Mouse (Mus musculus) forebrain, embryonic 15.5 days (tissue): ENCODE results near the gene Ckap4. TPM values are rescaled to one million over a fixed set of nuclear protein-coding genes. Genes with fewer than 3 reads are reported as not detected.

Experiments used
- ATAC-seq: fragments of 200-750 bp; cut with Nextera tagmentation; replicated peaks from 2 replicates; pipeline ENCODE4 v1.8.0; 2017; ENCODE audit warnings: mild to moderate bottlenecking, moderate TSS enrichment, moderate library complexity
- H3K27ac ChIP-seq: fragments of 300-500 bp; sonication (generic); replicated peaks from 2 replicates; pipeline ENCODE4 v1.5.1; 2015; ENCODE audit warnings: mild to moderate bottlenecking, inconsistent platforms
- H3K27me3 ChIP-seq: fragments of 300-500 bp; sonication (generic); 2 replicates; pipeline ENCODE4 v1.6.1; 2015; ENCODE audit warnings: inconsistent platforms
- H3K36me3 ChIP-seq: fragments of 300-500 bp; sonication (generic); 2 replicates; pipeline ENCODE4 v1.6.1; 2015; ENCODE audit warnings: mild to moderate bottlenecking, inconsistent platforms
- H3K4me1 ChIP-seq: fragments of 300-500 bp; sonication (generic); 2 replicates; pipeline ENCODE4 v1.6.1; 2015; ENCODE audit warnings: inconsistent platforms
- H3K4me2 ChIP-seq: fragments of 300-500 bp; sonication (generic); replicated peaks from 2 replicates; pipeline ENCODE4 v1.6.1; 2015; ENCODE audit warnings: mild to moderate bottlenecking, inconsistent platforms
- H3K4me3 ChIP-seq: fragments of 300-500 bp; sonication (generic); 2 replicates; pipeline ENCODE4 v1.5.1; 2015; ENCODE audit warnings: mild to moderate bottlenecking, inconsistent platforms
- H3K9ac ChIP-seq: fragments of 300-500 bp; sonication (generic); replicated peaks from 2 replicates; pipeline ENCODE4 v1.6.1; 2015; ENCODE audit warnings: mild to moderate bottlenecking, inconsistent platforms
- H3K9me3 ChIP-seq: fragments of 300-500 bp; sonication (generic); 2 replicates; pipeline ENCODE4 v1.6.1; 2016; ENCODE audit warnings: inconsistent platforms
- WGBS: fragments of 180-500 bp; shearing (Covaris S2); methylation state at CpG from one replicate; pipeline ENCODE4 v1.1.7; 2015; ENCODE audit warnings: mixed read lengths; 5-methylcytosine and 5-hydroxymethylcytosine counted together
- polyA plus RNA-seq: library from polyadenylated mRNA; unstranded; fragments of >200 nt; fragmentation: Nextera tagmentation; extraction: Ambion mirVana; gene quantifications from 2 replicates; pipeline ENCODE4 v1.2.1, GENCODE M21; 2015

Gene Ckap4
- polyA plus RNA-seq, 1 experiment from 2014 or later: 44.1 TPM

DNA sequence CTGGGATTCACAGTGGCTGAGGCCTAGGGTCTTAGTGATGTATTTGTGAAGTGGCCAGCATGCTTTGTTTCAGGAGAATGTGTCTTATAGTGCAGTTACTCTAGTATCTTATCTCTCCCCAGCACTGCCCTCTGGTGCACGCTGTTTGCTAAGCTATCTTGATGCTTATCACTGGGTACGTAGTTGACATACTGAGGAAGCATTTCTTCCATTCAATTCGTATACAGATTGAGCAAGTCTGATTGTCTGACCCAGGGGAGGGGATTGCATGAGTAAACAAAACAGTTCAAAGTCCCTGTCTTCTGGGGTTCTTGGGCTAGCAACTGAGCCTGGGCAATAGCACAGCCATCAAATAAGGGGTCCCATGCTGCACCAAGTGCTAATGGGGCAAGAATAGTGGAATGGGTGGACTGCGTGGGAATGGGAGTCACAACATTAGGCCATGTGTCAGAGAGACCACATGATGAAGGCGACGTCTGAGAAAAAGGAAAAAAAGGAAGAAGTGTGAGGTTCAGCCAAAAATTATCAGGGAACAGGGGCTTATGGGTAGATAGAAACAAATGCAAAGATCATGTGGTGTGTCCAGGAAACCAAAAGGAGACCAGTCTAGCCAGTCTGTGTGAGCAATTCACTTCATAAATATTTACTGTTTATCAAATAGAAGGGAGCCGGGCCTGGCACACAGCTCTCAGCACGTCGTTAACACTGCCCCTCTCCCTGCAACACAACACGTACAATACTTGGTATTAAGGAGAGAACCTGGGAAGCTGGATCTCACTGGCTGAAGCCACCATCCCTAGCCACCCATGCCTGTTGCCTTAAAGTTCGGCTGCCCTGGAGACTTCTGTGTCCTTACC is 9.2 kb upstream of the Ckap4 start:
- H3K27ac ChIP-seq: no peak overlapping the region
- no peak overlapping the region for H3K9ac ChIP-seq
- no peak overlapping the region for H3K4me3 ChIP-seq
- no peaks in the 10 kb centered on the region for H3K27me3 ChIP-seq
- 65% methylated on average over 11 of the region's 11 CpGs for WGBS
- no peaks in the 10 kb centered on the region for H3K36me3 ChIP-seq
- no peaks in the 10 kb centered on the region for H3K9me3 ChIP-seq
- no peak for ATAC-seq
- H3K4me1 ChIP-seq: no peaks in the 10 kb centered on the region
- no peak overlapping the region for H3K4me2 ChIP-seq

GRCm38 (mm10) chr10:84539651-84540050 is 5.8 kb upstream of the Ckap4 start:
- H3K9me3 ChIP-seq: no peaks in the 10 kb centered on the region
- no peak overlapping the region for H3K9ac ChIP-seq
- H3K4me3 ChIP-seq: no peak overlapping the region
- H3K36me3 ChIP-seq: no peaks in the 10 kb centered on the region
- 92% methylated on average over 6 of the region's 6 CpGs for WGBS
- 0 out of 2 replicates have a peak, but pooled peaks cover under 1% of the 10 kb centered on the region for H3K4me1 ChIP-seq
- no peak overlapping the region for H3K4me2 ChIP-seq
- no peak overlapping the region for H3K27ac ChIP-seq
- H3K27me3 ChIP-seq: no peaks in the 10 kb centered on the region
- no peak for ATAC-seq

GRCm38 (mm10) chr10:84535859-84536258 is 2.0 kb upstream of the Ckap4 start:
- Histone ChIP-seq H3K4me2 (no peak overlapping the region), H3K27ac (no peak overlapping the region), H3K9me3 (no peaks in the 10 kb centered on the region), H3K27me3 (no peaks in the 10 kb centered on the region), H3K9ac (no peak overlapping the region), H3K4me1 (peaks cover 29% of the 10 kb centered on the region), H3K4me3 (no peak overlapping the region), H3K36me3 (no peaks in the 10 kb centered on the region)
- ATAC-seq: no peak
- WGBS: 46% methylated on average over 4 of the region's 4 CpGs

- H3K9me3 ChIP-seq: no peaks in the 10 kb centered on the region
- H3K36me3 ChIP-seq: no peaks in the 10 kb centered on the region
- no peaks in the 10 kb centered on the region for H3K27me3 ChIP-seq
- H3K4me3 ChIP-seq: no peak overlapping the region
- H3K27ac ChIP-seq: no peak overlapping the region
- no peak overlapping the region for H3K9ac ChIP-seq
- peaks cover 33% of the 10 kb centered on the region for H3K4me1 ChIP-seq
- ATAC-seq: no peak
- no peak overlapping the region for H3K4me2 ChIP-seq
- 68% methylated on average over 5 of the region's 5 CpGs for WGBS
Measured at GRCm38 (mm10) chr10:84535458-84535857, 1.6 kb upstream of the Ckap4 start.

DNA sequence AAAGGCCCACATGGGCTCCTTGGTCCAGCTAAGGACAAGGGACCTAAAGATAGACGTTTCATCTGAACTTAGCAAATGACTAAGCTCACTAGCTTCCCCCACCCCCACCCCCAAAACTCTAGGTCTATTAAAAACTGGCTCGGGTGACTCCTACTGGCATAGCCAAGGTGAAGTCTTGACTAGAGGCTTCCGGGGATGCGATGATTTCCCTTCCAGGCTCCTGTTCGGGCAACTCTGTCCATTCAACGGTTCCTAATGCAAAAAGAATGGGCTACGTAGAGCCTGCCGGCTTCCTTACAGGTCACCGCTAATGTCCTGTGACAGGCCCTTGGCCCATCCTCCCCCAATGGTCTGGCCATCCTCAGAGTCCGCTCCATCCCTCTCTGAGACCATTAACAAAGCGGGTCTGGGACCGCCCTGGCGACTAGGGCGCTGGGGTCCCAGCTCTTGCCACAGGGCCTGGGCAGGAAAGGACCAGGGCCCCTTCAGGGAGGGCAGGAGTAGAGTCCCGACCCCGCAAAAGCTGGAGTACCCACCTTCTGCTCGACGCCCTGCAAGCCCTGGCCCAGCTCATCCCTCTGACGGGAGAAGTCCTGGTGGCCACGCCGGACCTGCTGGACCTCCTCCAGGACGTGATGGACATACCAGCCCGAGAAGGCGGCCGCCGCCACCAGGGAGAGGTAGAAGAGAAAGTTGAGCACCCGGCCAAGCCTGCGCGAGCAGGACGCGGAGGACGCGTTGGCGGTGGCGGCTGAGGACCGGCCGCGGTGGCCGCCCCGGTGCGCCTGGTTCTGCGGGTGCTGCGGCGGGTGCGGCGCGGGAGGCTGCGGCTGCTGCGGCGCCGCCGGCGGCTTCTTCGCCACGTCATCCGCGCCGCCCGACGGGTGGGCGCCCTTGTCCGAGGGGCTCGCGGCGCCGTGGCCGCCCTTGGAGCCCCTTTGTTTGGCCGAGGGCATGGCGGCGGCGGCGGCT is 665 bp downstream of the Ckap4 start:
- Histone ChIP-seq H3K27ac (peak overlapping the region; percentile 74), H3K9ac (peak overlapping the region; percentile 84), H3K4me2 (peak overlapping the region; percentile 64), H3K27me3 (no peaks in the 10 kb centered on the region), H3K9me3 (no peaks in the 10 kb centered on the region), H3K4me3 (peak overlapping the region; percentile 93), H3K4me1 (peaks cover 39% of the 10 kb centered on the region), H3K36me3 (peaks cover 5% of the 10 kb centered on the region; the same call in 1 of the 2 replicates)
- under 1% methylated on average over 59 of the region's 72 CpGs for WGBS
- peak; percentile 51 for ATAC-seq

DNA sequence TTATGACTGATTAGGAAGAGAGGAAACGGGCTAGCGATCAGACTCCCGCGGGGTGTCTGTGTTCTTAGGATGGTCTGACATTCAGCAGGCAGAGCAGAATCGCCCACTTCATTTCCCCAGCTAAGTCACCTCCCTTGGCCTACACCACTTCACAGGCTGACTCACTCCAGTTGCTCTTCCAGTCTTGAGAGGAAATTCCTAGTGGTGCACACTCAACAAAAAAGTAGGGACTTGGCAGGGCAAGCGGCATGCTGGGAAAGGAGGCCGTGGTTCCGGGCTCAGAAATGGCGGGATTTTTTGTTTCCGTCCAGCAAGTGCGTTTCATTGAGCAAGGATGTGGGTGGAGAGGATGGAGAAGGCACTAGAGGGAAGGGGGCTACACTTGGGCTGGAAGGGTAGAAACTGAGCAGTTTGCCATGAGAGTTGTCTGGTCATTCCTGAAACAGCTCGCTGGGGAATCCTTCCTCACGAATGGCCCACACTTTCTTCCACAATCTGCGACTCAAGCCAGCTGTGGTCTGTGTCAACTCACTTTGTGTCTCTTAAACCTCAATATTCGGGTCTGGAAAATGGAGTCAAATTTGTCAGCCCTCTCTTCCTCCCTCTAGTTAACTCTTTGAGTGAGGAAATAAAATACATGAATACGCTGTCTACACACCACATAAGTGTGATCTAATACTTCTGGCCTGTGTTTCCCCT is 1.5 kb downstream of the Ckap4 start:
- H3K27ac ChIP-seq: peak overlapping the region; percentile 14; the same call in 1 of the 2 replicates
- no peak overlapping the region for H3K9ac ChIP-seq
- peaks cover 39% of the 10 kb centered on the region for H3K4me1 ChIP-seq

DNA sequence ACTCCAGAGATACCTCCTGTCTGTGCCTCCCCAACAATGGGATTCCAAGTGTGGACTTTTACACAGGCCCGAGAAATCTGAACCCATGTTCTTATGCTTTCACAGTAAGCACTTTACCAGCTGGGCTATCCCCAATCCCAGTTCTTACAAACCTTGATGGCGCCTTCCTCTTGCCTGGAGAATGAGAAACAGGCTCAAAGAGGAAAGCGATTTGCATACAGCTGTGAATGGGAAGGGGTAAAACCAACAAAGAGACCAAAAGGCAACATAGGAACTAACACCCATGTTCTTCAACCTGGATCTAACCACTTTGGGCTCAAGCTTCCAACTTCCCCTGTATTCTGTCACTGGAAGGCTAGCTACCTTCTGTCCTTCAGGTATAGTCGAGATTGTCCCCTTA is 2.3 kb downstream of the Ckap4 start:
- H3K4me2 ChIP-seq: peak overlapping the region; percentile 64
- no peak for ATAC-seq
- no peaks in the 10 kb centered on the region for H3K27me3 ChIP-seq
- H3K4me1 ChIP-seq: peaks cover 39% of the 10 kb centered on the region
- H3K27ac ChIP-seq: peak overlapping the region; percentile 14; the same call in 1 of the 2 replicates
- H3K4me3 ChIP-seq: peak overlapping the region; percentile 93
- no peaks in the 10 kb centered on the region for H3K9me3 ChIP-seq
- WGBS: 75% methylated on average over 4 of the region's 4 CpGs
- H3K36me3 ChIP-seq: peaks cover 20% of the 10 kb centered on the region
- H3K9ac ChIP-seq: 0 out of 2 replicates have a peak overlapping the region, but pooled peaks have one; percentile 22

More for the DNA sequence above, 1.5 kb downstream of the Ckap4 start:
- Histone ChIP-seq H3K4me3 (peak overlapping the region; percentile 93), H3K4me2 (peak overlapping the region; percentile 64), H3K27me3 (no peaks in the 10 kb centered on the region), H3K9me3 (no peaks in the 10 kb centered on the region), H3K36me3 (peaks cover 14% of the 10 kb centered on the region)
- ATAC-seq: no peak
- WGBS: 69% methylated on average over 16 of the region's 16 CpGs

DNA sequence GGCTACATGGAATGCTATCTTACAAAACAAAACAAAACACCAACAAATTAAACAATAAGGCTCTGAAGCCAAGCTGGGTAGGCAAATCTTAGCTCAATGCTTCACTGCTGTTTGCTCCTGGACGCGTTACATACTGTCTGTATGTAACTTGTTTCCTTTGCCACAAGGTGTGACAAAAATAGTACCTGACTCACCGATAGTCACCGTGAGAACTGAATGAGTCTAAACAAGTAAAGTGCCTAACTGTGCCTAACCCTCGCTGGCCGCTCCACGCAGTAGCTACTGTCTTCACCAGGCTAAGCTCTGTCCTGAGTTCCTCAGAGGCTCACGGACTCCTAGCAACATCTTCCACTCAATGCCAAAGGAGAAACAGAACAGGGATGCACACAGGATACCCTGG is 3.5 kb downstream of the Ckap4 start:
- no peak for ATAC-seq
- Histone ChIP-seq H3K27ac (no peak overlapping the region), H3K9me3 (no peaks in the 10 kb centered on the region), H3K4me3 (0 out of 2 replicates have a peak overlapping the region, but pooled peaks have one; percentile 93), H3K4me1 (peaks cover 39% of the 10 kb centered on the region), H3K27me3 (no peaks in the 10 kb centered on the region), H3K36me3 (peaks cover 28% of the 10 kb centered on the region), H3K9ac (no peak overlapping the region), H3K4me2 (0 out of 2 replicates have a peak overlapping the region, but pooled peaks have one; percentile 64)
- WGBS: 87% methylated on average over 8 of the region's 8 CpGs

DNA sequence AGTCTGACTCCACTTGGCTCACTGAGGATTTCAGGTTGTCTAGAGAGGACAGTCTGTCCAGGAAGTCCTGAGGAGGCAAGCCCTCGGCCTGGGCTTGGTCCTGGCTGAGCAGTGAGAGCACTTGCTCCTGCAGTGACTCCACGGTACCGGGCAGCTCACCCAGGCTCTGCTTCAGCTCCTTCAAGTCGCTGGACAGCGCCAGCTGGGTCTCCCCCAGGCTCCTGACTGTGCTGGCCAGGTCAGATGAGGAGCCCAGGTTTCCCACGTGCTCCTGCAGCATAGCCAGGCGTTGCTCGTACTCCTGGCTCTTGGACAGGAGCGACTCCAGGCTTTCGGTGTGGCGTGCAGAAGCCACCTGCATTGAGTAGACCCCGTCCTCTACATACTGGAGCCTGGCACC is 6.2 kb downstream of the Ckap4 start:
- Histone ChIP-seq H3K4me3 (no peak overlapping the region), H3K9ac (no peak overlapping the region), H3K36me3 (peaks cover 36% of the 10 kb centered on the region), H3K4me2 (no peak overlapping the region), H3K4me1 (peaks cover 28% of the 10 kb centered on the region), H3K9me3 (no peaks in the 10 kb centered on the region), H3K27ac (no peak overlapping the region), H3K27me3 (no peaks in the 10 kb centered on the region)
- 81% methylated on average over 12 of the region's 12 CpGs for WGBS
- no peak for ATAC-seq

GRCm38 (mm10) chr10:84527070-84527469 is 6.8 kb downstream of the Ckap4 start:
- H3K4me2 ChIP-seq: no peak overlapping the region
- ATAC-seq: no peak
- WGBS: 79% methylated on average over 5 of the region's 5 CpGs
- no peaks in the 10 kb centered on the region for H3K27me3 ChIP-seq
- H3K9ac ChIP-seq: no peak overlapping the region
- no peak overlapping the region for H3K27ac ChIP-seq
- H3K9me3 ChIP-seq: no peaks in the 10 kb centered on the region
- H3K36me3 ChIP-seq: peaks cover 36% of the 10 kb centered on the region
- peaks cover 22% of the 10 kb centered on the region for H3K4me1 ChIP-seq
- no peak overlapping the region for H3K4me3 ChIP-seq

- no peak for ATAC-seq
- Histone ChIP-seq H3K27me3 (no peaks in the 10 kb centered on the region), H3K9me3 (no peaks in the 10 kb centered on the region), H3K27ac (no peak overlapping the region), H3K4me2 (no peak overlapping the region), H3K36me3 (peaks cover 36% of the 10 kb centered on the region), H3K9ac (no peak overlapping the region), H3K4me1 (peaks cover 17% of the 10 kb centered on the region), H3K4me3 (no peak overlapping the region)
- 53% methylated on average over 10 of the region's 10 CpGs for WGBS
Measured at GRCm38 (mm10) chr10:84526488-84526887, 7.4 kb downstream of the Ckap4 start.
